Mouse (Mus musculus): ENCODE measurements around the gene Zfp11.

Gene Zfp11

GRCm38 (mm10) chr5:129611060-129611459 lies 58.8 kb downstream of the Zfp11 start:
- DNase-seq (ENCODE audit: low spot score in 2 of 2), result peak; percentile 84 to 88

- no peak for DNase-seq (ENCODE audit: low spot score in 2 of 2)
These were observed 62.4 kb downstream of the Zfp11 start for GRCm38 (mm10) chr5:129607476-129607875.
